Mouse (Mus musculus) CH12.LX (cell line): Measurements from ENCODE around the gene Fam120a.

Experiments used
- E2F4 ChIP-seq: IDR thresholded peaks from 2 replicates; pipeline ENCODE4 v1.6.1; 2011; ENCODE audit warnings: low read depth, low read length, improper control_type of control experiment; ENCODE audit not compliant: insufficient replicate concordance
- ELF1 ChIP-seq: IDR thresholded peaks from 2 replicates; pipeline ENCODE4 v1.6.1; 2014; ENCODE audit warnings: low read depth, mild to moderate bottlenecking, inconsistent platforms, low read length, improper control_type of control experiment
- EP300 ChIP-seq: IDR thresholded peaks from 2 replicates; pipeline ENCODE4 v1.6.1; 2011; ENCODE audit warnings: low read length, improper control_type of control experiment
- POLR2AphosphoS2 ChIP-seq: IDR thresholded peaks from 2 replicates; pipeline ENCODE4 v1.6.1; 2011; ENCODE audit warnings: low read depth, low read length, improper control_type of control experiment

DNA sequence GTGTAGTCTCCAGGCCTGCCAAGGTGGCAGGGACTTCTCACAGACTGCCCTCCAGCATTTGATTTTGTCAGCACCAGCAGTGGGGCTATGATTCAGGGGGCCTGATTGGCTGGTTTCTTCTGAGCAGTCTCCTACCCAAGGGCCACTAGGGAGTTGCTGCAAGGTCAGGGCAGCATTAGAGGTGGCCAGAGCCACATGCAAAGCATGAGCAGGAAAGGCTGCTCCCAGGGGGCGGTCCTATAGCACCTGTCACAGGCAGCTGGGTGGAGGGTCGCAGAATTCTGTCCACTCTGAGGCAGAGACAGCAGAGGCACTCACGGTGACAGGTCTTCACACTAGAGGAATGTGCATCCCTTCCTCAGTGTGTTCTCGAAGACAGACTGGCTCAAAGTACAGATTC lies 109.0 kb downstream of the Fam120a start:
- TF ChIP-seq POLR2AphosphoS2: no peak
- TF ChIP-seq E2F4: no peak
- TF ChIP-seq EP300: no peak
- TF ChIP-seq ELF1: no peak
